Mouse (Mus musculus) spleen, adult 2 months (tissue): ENCODE results near the gene Haus4.
A peak's percentile ranks its signal among the peaks of the same experiment; 100 is the strongest.

Experiments used
- CTCF ChIP-seq: fragments of 200-500 bp; IDR thresholded peaks from 2 replicates; pipeline ENCODE4 v1.5.1; 2011; ENCODE audit warnings: mild to moderate bottlenecking, inconsistent platforms; ENCODE audit not compliant: insufficient read depth, insufficient read length, insufficient replicate concordance; ENCODE audit errors: extremely low read depth
- POLR2A ChIP-seq: fragments of 200-500 bp; IDR thresholded peaks from 2 replicates; pipeline ENCODE4 v1.6.1; 2011; ENCODE audit warnings: low read depth, low read length, inconsistent platforms

DNA sequence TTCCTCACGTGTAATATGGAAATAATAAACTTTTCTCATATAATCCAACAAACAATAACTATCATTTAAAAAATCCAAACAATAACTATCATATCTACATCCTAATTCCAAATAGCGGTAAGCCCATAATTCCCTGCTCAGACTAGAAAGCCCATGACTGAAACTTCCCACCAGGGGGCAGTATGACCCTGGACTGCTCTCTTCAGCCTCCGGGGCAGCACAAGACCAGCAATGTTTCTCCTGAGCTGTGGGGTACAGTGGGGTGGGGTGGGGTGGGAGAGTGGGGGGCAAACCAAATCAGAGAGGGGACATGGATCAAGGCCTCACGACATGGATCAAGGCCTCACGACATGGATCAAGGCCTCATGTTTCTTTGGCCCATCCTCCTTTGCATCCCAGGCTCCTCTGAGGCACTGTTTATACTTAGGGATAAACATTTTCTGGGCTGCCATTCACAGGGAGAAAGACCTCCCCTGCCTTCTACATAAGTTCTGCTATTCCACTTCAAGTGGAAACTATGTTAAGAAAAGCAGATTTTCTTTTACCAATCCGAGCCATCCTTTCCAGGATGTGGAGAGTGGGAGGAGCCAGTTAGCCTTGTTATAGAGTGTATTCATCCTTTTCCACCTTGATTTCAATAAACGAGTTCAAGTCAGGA is 29.4 kb upstream of the Haus4 start:
- peak; percentile 47; the same call in 1 of the 2 replicates for TF ChIP-seq CTCF
- TF ChIP-seq POLR2A: no peak
